Mouse (Mus musculus): ENCODE data around the gene Ttc3. TPM values are rescaled to one million over a fixed set of nuclear protein-coding genes. Genes with fewer than 3 reads are reported as not detected.

The Ttc3 gene
- total RNA-seq (2014; rRNA removed) (1,211 and 1,370 TPM in 2 replicates), polyA plus RNA-seq (2015; fragmentation: Nextera tagmentation; extraction: Ambion mirVana) (1,107 and 1,271 TPM in 2 replicates)

DNA sequence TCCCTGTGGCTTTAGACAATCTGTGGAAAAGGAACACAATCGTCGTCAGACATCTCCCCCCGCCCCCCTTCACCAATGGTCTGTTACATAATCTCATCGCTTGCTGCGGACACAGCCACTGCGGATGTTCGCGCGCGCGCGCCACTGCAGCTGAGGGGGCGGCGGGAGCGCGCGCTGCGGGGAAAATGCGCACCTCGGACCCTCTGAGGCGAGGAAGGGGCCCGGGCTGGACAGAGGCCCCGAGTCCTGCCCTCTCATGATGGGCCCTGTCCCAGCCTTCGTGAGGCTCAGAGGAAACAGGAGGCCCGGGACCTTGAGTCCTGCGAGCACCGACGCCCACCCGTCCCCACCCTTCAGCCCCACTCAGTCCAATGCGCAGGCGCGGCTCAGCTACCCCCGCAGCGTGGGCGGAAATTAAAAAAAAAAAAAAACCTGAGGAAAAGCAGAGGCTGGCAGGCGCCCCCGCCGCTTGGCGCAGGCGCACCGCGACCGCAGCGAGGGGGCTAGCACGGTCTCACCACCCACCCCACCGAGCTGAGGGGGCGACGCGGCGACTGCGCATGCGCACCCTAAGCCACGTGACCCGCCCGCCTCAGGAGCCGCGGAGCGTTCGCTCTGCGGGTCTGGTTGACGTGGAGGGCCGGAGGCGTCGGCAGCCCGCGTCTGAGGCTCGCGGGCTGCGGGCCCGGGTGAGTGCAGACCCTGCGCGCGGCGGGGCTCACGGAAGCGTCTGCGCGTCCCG, at the start of gene Ttc3:
TSS of gene Ttc3 (plus strand) at position 446 of the 742 bp plus-strand sequence.
- under 1% methylated on average over 75 of the region's 79 CpGs for WGBS
- peak; percentile 82 for ATAC-seq (ENCODE audit: low FRiP score)
- H3K4me3 ChIP-seq (ENCODE audit: low read depth, low read length) = peak within 1 kb of the TSS; percentile 92

DNA sequence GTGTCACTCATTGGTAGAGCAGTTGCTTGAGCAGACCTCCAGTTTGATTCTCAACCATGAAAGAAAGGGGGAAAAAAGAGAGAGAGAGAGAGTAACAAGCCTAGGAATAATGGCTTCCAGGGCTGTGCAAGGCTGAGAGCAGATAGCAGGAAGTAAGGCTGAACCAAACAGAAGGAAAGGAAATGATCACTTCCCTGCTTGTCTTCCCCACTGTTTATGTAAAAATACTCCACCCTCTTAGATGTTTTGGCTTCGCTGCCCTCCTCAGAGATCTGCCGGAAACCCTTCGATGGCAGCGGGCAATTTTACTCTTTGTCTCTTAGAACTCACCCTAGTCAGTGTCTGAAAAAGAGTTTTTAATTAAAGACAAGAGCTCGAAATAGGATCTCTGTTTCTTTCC, 46.7 kb upstream of the Ttc3 start:
- H3K4me2 ChIP-seq (ENCODE audit: low read depth, low read length, poor library complexity, severe bottlenecking) = no peak overlapping the region
- no peak overlapping the region for H3K4me3 ChIP-seq (ENCODE audit: low read depth, low read length)
- H3K27ac ChIP-seq (ENCODE audit: low read depth, low read length) = no peak overlapping the region
- no peak overlapping the region for H3K9ac ChIP-seq (replicated peaks; ENCODE audit: low read length, poor library complexity, severe bottlenecking)
- no peaks in the 10 kb centered on the region for H3K36me3 ChIP-seq (ENCODE audit: insufficient read depth, low read length)
- H3K27me3 ChIP-seq (ENCODE audit: insufficient read depth, low read length) = peaks cover 24% of the 10 kb centered on the region
- DNase-seq (ENCODE audit: low spot score) = no peak
- no peak for ATAC-seq (ENCODE audit: low FRiP score)
- no peaks in the 10 kb centered on the region for H3K9me3 ChIP-seq (ENCODE audit: low read length)
- no peak for TF ChIP-seq CTCF (IDR thresholded peaks at IDR 0.05)
- WGBS = 72% methylated on average over 5 of the region's 5 CpGs
- H3K4me1 ChIP-seq (ENCODE audit: insufficient read depth, low read length) = peaks cover 3% of the 10 kb centered on the region; the same call in 1 of the 2 replicates

More for the DNA sequence above, at the start of gene Ttc3:
- H3K27me3 ChIP-seq (ENCODE audit: insufficient read depth, low read length) = no peaks in the 10 kb centered on the region
- no peaks in the 10 kb centered on the region for H3K36me3 ChIP-seq (ENCODE audit: insufficient read depth, low read length)
- H3K9ac ChIP-seq (replicated peaks; ENCODE audit: low read length, poor library complexity, severe bottlenecking) = peak within 1 kb of the TSS; percentile 100
- peak; percentile 99 for DNase-seq (ENCODE audit: low spot score)
- no peak for TF ChIP-seq CTCF (IDR thresholded peaks at IDR 0.05)
- peak within 1 kb of the TSS; percentile 53 for H3K4me2 ChIP-seq (ENCODE audit: low read depth, low read length, poor library complexity, severe bottlenecking)
- no peaks in the 10 kb centered on the region for H3K9me3 ChIP-seq (ENCODE audit: low read length)
- peak within 1 kb of the TSS; percentile 100 for H3K27ac ChIP-seq (ENCODE audit: low read depth, low read length)
- peaks cover 8% of the 10 kb centered on the region; the same call in 1 of the 2 replicates for H3K4me1 ChIP-seq (ENCODE audit: insufficient read depth, low read length)

DNA sequence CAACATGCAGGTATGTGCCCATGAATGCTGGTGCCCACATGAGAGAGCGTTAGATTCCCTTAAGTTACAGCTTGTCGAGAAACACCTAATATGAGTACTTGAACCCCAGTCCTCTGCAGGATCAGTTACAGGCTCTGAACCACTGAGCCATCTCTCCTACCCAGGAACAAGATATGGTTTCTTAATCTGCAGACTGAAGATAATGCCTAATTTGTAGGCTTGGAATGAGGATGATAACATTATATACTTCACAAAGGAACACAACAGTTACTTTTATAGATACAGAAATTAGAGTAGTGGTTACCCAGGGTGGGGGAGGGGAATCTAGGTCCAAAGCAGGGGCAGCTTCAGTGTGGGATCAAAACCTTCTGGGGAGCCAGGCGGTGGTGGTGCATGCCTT, 44.4 kb upstream of the Ttc3 start:
- ATAC-seq (ENCODE audit: low FRiP score) = no peak
- WGBS = 90% methylated on average over 3 of the region's 3 CpGs
- DNase-seq (ENCODE audit: low spot score) = no peak

DNA sequence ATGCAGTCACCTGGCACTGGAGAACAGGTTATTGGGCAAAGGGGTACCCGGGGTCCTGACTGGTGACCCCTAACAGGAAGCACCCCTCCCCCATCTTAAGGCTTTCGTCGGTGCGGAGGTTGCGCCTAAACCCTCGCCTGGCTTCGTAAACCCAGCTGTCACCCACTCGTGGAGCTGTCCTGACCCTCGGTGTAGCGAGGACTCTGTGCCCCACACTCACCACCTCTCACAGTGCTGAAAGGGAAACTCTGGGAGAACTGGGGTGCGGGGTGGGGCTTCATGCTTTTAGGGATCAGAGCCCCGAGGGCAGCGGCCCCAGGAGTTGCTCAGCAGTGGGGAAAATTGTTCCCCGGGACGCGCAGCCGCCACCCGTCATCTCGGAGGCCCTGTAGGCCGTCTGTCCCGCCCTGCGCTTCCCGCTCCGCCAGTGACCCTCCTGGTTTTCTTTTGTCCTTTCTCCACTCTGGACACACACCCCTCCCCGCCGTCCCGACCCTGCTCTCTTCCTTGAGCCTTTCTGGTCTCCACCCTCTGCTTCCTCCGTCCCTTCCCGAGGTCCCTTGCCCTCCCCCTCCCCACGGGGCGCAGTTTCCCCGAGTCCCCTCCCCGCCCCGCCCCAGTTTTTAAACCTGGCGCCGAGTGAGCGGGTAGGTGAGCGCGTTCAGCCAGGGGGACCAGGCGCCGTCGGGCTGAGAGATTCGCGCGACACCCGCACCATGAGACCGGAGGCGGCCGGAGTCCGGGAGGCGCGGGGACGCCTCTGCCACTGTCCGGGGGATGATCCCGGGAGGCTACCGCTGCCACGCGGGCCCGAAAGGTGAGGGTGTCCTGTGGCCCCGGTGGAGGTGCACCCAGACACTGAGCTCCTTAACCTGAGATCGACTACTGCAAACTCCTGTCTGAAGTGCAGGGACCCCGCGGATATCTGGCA, 42.4 kb upstream of the Ttc3 start, which contains the start of gene Ripply3:
TSS of gene Ripply3 (plus strand) at position 640 of the 931 bp plus-strand sequence.
- H3K36me3 ChIP-seq (ENCODE audit: insufficient read depth, low read length) = no peaks in the 10 kb centered on the region
- ATAC-seq (ENCODE audit: low FRiP score) (no peak), DNase-seq (ENCODE audit: low spot score) (no peak)
- peaks cover 6% of the 10 kb centered on the region; the same call in 1 of the 2 replicates for H3K4me1 ChIP-seq (ENCODE audit: insufficient read depth, low read length)
- H3K4me3 ChIP-seq (ENCODE audit: low read depth, low read length) = peak within 1 kb of the TSS; percentile 33
- H3K9ac ChIP-seq (replicated peaks; ENCODE audit: low read length, poor library complexity, severe bottlenecking) = peak within 1 kb of the TSS; percentile 20; the same call in 1 of the 2 replicates
- H3K9me3 ChIP-seq (ENCODE audit: low read length) = no peaks in the 10 kb centered on the region
- peak within 1 kb of the TSS; percentile 57 for H3K4me2 ChIP-seq (ENCODE audit: low read depth, low read length, poor library complexity, severe bottlenecking)
- no peak within 1 kb of the TSS for H3K27ac ChIP-seq (ENCODE audit: low read depth, low read length)
- peaks cover 30% of the 10 kb centered on the region for H3K27me3 ChIP-seq (ENCODE audit: insufficient read depth, low read length)
- 2% methylated on average over 63 of the region's 63 CpGs for whole genome bisulfite sequencing
- no peak for TF ChIP-seq CTCF (IDR thresholded peaks at IDR 0.05)

More for the DNA sequence above, 44.4 kb upstream of the Ttc3 start:
- no peak for TF ChIP-seq CTCF (IDR thresholded peaks at IDR 0.05)
- Histone ChIP-seq H3K36me3 (ENCODE audit: insufficient read depth, low read length) (no peaks in the 10 kb centered on the region), H3K9me3 (ENCODE audit: low read length) (no peaks in the 10 kb centered on the region), H3K4me2 (ENCODE audit: low read depth, low read length, poor library complexity, severe bottlenecking) (no peak overlapping the region), H3K4me3 (ENCODE audit: low read depth, low read length) (no peak overlapping the region), H3K4me1 (ENCODE audit: insufficient read depth, low read length) (peaks cover 6% of the 10 kb centered on the region; the same call in 1 of the 2 replicates), H3K9ac (replicated peaks; ENCODE audit: low read length, poor library complexity, severe bottlenecking) (no peak overlapping the region), H3K27me3 (ENCODE audit: insufficient read depth, low read length) (peaks cover 30% of the 10 kb centered on the region), H3K27ac (ENCODE audit: low read depth, low read length) (no peak overlapping the region)

DNA sequence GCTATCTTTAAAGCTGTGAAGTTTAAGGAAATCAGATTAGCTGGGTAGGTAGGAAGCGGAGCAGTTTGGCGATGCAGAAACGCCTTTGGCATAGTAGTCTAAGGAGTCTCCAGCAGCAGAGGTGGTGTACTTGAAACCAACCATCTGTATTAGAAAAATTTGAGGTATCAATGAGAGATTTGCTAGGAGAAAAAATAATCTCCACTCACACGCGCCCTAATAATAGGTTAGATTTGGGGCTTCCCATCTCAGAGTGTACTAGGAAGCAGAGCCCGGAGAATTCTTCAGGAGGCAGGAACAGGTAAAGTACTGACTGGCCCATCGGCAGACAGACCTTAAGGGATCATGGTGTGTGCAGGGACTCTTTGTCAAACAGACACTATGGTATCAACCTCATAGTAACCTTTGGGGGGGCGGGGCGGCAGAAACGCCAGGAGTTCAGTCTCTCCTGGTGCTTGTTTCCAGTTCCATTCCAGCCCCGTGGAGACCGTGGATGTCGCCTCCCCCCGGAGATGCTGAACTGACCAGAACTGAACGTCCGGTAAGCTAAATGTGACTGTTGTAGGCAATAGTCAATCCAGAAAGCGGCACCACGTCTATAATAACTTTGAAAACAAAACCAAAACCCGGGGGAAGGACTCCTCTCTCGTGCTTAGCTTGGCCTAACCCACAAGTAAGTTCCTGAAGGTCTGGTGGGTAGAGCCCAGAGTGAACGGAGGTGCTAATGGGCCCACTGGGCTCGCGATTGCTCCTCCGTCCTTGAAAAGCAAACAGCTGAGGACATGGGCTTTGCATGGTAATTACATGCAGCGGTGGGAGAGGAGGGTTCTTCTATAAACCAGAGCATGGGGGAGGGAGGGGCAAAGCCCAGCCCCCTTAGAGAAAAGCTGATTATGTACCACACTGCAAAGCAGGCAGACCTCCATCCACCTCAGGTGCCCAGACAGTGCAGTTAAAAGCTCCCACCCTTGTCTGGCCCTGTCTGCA, 41.2 kb upstream of the Ttc3 start:
- Histone ChIP-seq H3K4me2 (ENCODE audit: low read depth, low read length, poor library complexity, severe bottlenecking) (peak overlapping the region; percentile 57), H3K4me3 (ENCODE audit: low read depth, low read length) (peak overlapping the region; percentile 33; the same call in 1 of the 2 replicates), H3K4me1 (ENCODE audit: insufficient read depth, low read length) (peaks cover 6% of the 10 kb centered on the region; the same call in 1 of the 2 replicates), H3K9ac (replicated peaks; ENCODE audit: low read length, poor library complexity, severe bottlenecking) (no peak overlapping the region), H3K27me3 (ENCODE audit: insufficient read depth, low read length) (peaks cover 30% of the 10 kb centered on the region), H3K36me3 (ENCODE audit: insufficient read depth, low read length) (no peaks in the 10 kb centered on the region), H3K9me3 (ENCODE audit: low read length) (no peaks in the 10 kb centered on the region), H3K27ac (ENCODE audit: low read depth, low read length) (no peak overlapping the region)
- TF ChIP-seq CTCF (IDR thresholded peaks at IDR 0.05) = no peak
- no peak for ATAC-seq (ENCODE audit: low FRiP score)
- 9% methylated on average over 25 of the region's 25 CpGs for WGBS
- DNase-seq (ENCODE audit: low spot score) = no peak
